Mouse (Mus musculus): ENCODE data around the gene Entpd1. TPM values are rescaled to one million over a fixed set of nuclear protein-coding genes. Genes with fewer than 3 reads are reported as not detected.
A peak's percentile ranks its signal among the peaks of the same experiment; 100 is the strongest.

Entpd1 gene
- polyA plus RNA-seq, 1 experiment from 2014 or later: 5.7 TPM

- Histone ChIP-seq H3K4me2 (ENCODE audit: low read depth, low read length) (no peak overlapping the region), H3K4me3 (ENCODE audit: low read depth, low read length) (no peak overlapping the region), H3K27ac (ENCODE audit: low read depth) (no peak overlapping the region), H3K36me3 (replicated peaks; ENCODE audit: insufficient read depth, low read length) (no peaks in the 10 kb centered on the region), H3K27me3 (ENCODE audit: insufficient read depth, low read length) (no peaks in the 10 kb centered on the region), H3K9ac (replicated peaks) (no peak overlapping the region), H3K9me3 (ENCODE audit: low read length) (no peaks in the 10 kb centered on the region), H3K4me1 (ENCODE audit: insufficient read depth) (no peaks in the 10 kb centered on the region)
- ATAC-seq (no peak), DNase-seq (no peak)
- TF ChIP-seq EP300 (IDR thresholded peaks at IDR 0.05; ENCODE audit: low read depth) (no peak), CTCF (IDR thresholded peaks at IDR 0.05; ENCODE audit: low read depth) (no peak)
- WGBS (ENCODE audit: insufficient replicate concordance): 67% methylated on average over 11 of the region's 11 CpGs
Measured at GRCm38 (mm10) chr19:40719439-40720105, 107.4 kb downstream of the Entpd1 start.

GRCm38 (mm10) chr19:40720381-40720780 lies 108.2 kb downstream of the Entpd1 start:
- Histone ChIP-seq H3K4me1 (ENCODE audit: insufficient read depth) (no peaks in the 10 kb centered on the region), H3K4me3 (ENCODE audit: low read depth, low read length) (no peak overlapping the region), H3K4me2 (ENCODE audit: low read depth, low read length) (no peak overlapping the region), H3K9me3 (ENCODE audit: low read length) (no peaks in the 10 kb centered on the region), H3K36me3 (replicated peaks; ENCODE audit: insufficient read depth, low read length) (no peaks in the 10 kb centered on the region), H3K27ac (ENCODE audit: low read depth) (no peak overlapping the region), H3K9ac (replicated peaks) (no peak overlapping the region), H3K27me3 (ENCODE audit: insufficient read depth, low read length) (no peaks in the 10 kb centered on the region)
- DNase-seq (no peak), ATAC-seq (no peak)
- TF ChIP-seq EP300 (IDR thresholded peaks at IDR 0.05; ENCODE audit: low read depth) (no peak), CTCF (IDR thresholded peaks at IDR 0.05; ENCODE audit: low read depth) (no peak)
- WGBS (ENCODE audit: insufficient replicate concordance): 78% methylated on average over 12 of the region's 12 CpGs

GRCm38 (mm10) chr19:40722137-40723038 lies 110.2 kb downstream of the Entpd1 start:
- Histone ChIP-seq H3K9me3 (ENCODE audit: low read length) (no peaks in the 10 kb centered on the region), H3K4me3 (ENCODE audit: low read depth, low read length) (no peak overlapping the region), H3K36me3 (replicated peaks; ENCODE audit: insufficient read depth, low read length) (no peaks in the 10 kb centered on the region), H3K4me1 (ENCODE audit: insufficient read depth) (no peaks in the 10 kb centered on the region), H3K4me2 (ENCODE audit: low read depth, low read length) (no peak overlapping the region), H3K9ac (replicated peaks) (no peak overlapping the region), H3K27ac (ENCODE audit: low read depth) (no peak overlapping the region), H3K27me3 (ENCODE audit: insufficient read depth, low read length) (no peaks in the 10 kb centered on the region)
- DNase-seq: peak; percentile 53
- ATAC-seq: no peak
- peak; percentile 84 for TF ChIP-seq CTCF (IDR thresholded peaks at IDR 0.05; ENCODE audit: low read depth)
- no peak for TF ChIP-seq EP300 (IDR thresholded peaks at IDR 0.05; ENCODE audit: low read depth)
- 57% methylated on average over 11 of the region's 11 CpGs for WGBS (ENCODE audit: insufficient replicate concordance)

GRCm38 (mm10) chr19:40723516-40723915 lies 111.3 kb downstream of the Entpd1 start:
- ATAC-seq (no peak), DNase-seq (no peak)
- 69% methylated on average over 10 of the region's 10 CpGs for WGBS (ENCODE audit: insufficient replicate concordance)
- Histone ChIP-seq H3K4me3 (ENCODE audit: low read depth, low read length) (no peak overlapping the region), H3K9me3 (ENCODE audit: low read length) (no peaks in the 10 kb centered on the region), H3K27me3 (ENCODE audit: insufficient read depth, low read length) (no peaks in the 10 kb centered on the region), H3K4me1 (ENCODE audit: insufficient read depth) (peaks cover 2% of the 10 kb centered on the region; the same call in 1 of the 2 replicates), H3K4me2 (ENCODE audit: low read depth, low read length) (no peak overlapping the region), H3K9ac (replicated peaks) (no peak overlapping the region), H3K36me3 (replicated peaks; ENCODE audit: insufficient read depth, low read length) (no peaks in the 10 kb centered on the region), H3K27ac (ENCODE audit: low read depth) (no peak overlapping the region)
- no peak for TF ChIP-seq CTCF (IDR thresholded peaks at IDR 0.05; ENCODE audit: low read depth)
- TF ChIP-seq EP300 (IDR thresholded peaks at IDR 0.05; ENCODE audit: low read depth): no peak

- no peak overlapping the region for H3K9ac ChIP-seq (replicated peaks)
- WGBS (ENCODE audit: insufficient replicate concordance): 66% methylated on average over 4 of the region's 4 CpGs
- no peaks in the 10 kb centered on the region for H3K9me3 ChIP-seq (ENCODE audit: low read length)
- TF ChIP-seq EP300 (IDR thresholded peaks at IDR 0.05; ENCODE audit: low read depth) (no peak), CTCF (IDR thresholded peaks at IDR 0.05; ENCODE audit: low read depth) (no peak)
- H3K36me3 ChIP-seq (replicated peaks; ENCODE audit: insufficient read depth, low read length): no peaks in the 10 kb centered on the region
- peaks cover 7% of the 10 kb centered on the region; the same call in 1 of the 2 replicates for H3K4me1 ChIP-seq (ENCODE audit: insufficient read depth)
- H3K4me2 ChIP-seq (ENCODE audit: low read depth, low read length): no peak overlapping the region
- H3K27ac ChIP-seq (ENCODE audit: low read depth): no peak overlapping the region
- ATAC-seq (no peak), DNase-seq (no peak)
- no peaks in the 10 kb centered on the region for H3K27me3 ChIP-seq (ENCODE audit: insufficient read depth, low read length)
- H3K4me3 ChIP-seq (ENCODE audit: low read depth, low read length): no peak overlapping the region
Measured at GRCm38 (mm10) chr19:40726148-40726547, 114.0 kb downstream of the Entpd1 start.

GRCm38 (mm10) chr19:40726614-40727013 lies 114.4 kb downstream of the Entpd1 start:
- ATAC-seq (no peak), DNase-seq (no peak)
- Histone ChIP-seq H3K9ac (replicated peaks) (no peak overlapping the region), H3K4me1 (ENCODE audit: insufficient read depth) (peaks cover 7% of the 10 kb centered on the region; the same call in 1 of the 2 replicates), H3K4me2 (ENCODE audit: low read depth, low read length) (no peak overlapping the region), H3K27me3 (ENCODE audit: insufficient read depth, low read length) (no peaks in the 10 kb centered on the region), H3K36me3 (replicated peaks; ENCODE audit: insufficient read depth, low read length) (no peaks in the 10 kb centered on the region), H3K27ac (ENCODE audit: low read depth) (no peak overlapping the region), H3K9me3 (ENCODE audit: low read length) (no peaks in the 10 kb centered on the region), H3K4me3 (ENCODE audit: low read depth, low read length) (no peak overlapping the region)
- WGBS (ENCODE audit: insufficient replicate concordance): 56% methylated on average over 2 of the region's 2 CpGs
- TF ChIP-seq EP300 (IDR thresholded peaks at IDR 0.05; ENCODE audit: low read depth) (no peak), CTCF (IDR thresholded peaks at IDR 0.05; ENCODE audit: low read depth) (no peak)

Measured in liver, postnatal 0 days (tissue).